Mouse (Mus musculus) thymus, adult 2 months (tissue): ENCODE results near the gene Gpc1. TPM values are rescaled to one million over a fixed set of nuclear protein-coding genes. Genes with fewer than 3 reads are reported as not detected.

Source experiments
- DNase-seq: peaks from one replicate; pipeline ENCODE4 v3.0.0; 2021
- H3K27ac ChIP-seq: fragments of 200-500 bp; 2 replicates; pipeline ENCODE4 v1.5.1; 2012; ENCODE audit warnings: low read length, control low read depth; ENCODE audit not compliant: control insufficient read depth, insufficient read depth
- H3K27me3 ChIP-seq: fragments of 200-500 bp; 2 replicates; pipeline ENCODE4 v1.6.1; 2012; ENCODE audit warnings: mild to moderate bottlenecking, low read length, moderate library complexity, mixed read lengths; ENCODE audit not compliant: control insufficient read depth, insufficient read depth
- H3K36me3 ChIP-seq: fragments of 200-500 bp; 2 replicates; pipeline ENCODE4 v1.6.1; 2012; ENCODE audit warnings: mild to moderate bottlenecking, low read length, moderate library complexity; ENCODE audit not compliant: control insufficient read depth, insufficient read depth
- H3K4me1 ChIP-seq: fragments of 200-500 bp; replicated peaks from 2 replicates; pipeline ENCODE4 v1.6.1; 2012; ENCODE audit warnings: low read length; ENCODE audit not compliant: control insufficient read depth, insufficient read depth
- H3K4me3 ChIP-seq: fragments of 200-500 bp; 2 replicates; pipeline ENCODE4 v1.5.1; 2012; ENCODE audit warnings: mild to moderate bottlenecking, low read length, control low read depth, moderate library complexity; ENCODE audit not compliant: control insufficient read depth, insufficient read depth
- CTCF ChIP-seq: fragments of 200-500 bp; IDR thresholded peaks from 2 replicates; pipeline ENCODE4 v1.5.1; 2012; ENCODE audit warnings: mild to moderate bottlenecking, control low read depth, low read length, moderate library complexity, borderline replicate concordance; ENCODE audit not compliant: control insufficient read depth, poor library complexity, insufficient read depth; ENCODE audit errors: extremely low read depth
- POLR2A ChIP-seq: fragments of 200-500 bp; IDR thresholded peaks from 2 replicates; pipeline ENCODE4 v1.6.1; 2012; ENCODE audit warnings: mild to moderate bottlenecking, low read length, control low read depth, moderate library complexity; ENCODE audit not compliant: control insufficient read depth, poor library complexity, insufficient read depth; ENCODE audit errors: extremely low read depth
- WGBS: fragments of 180-500 bp; shearing (Covaris S2); methylation state at CpG from one replicate; pipeline ENCODE4 v1.1.7; 2018; 5-methylcytosine and 5-hydroxymethylcytosine counted together
- polyA plus RNA-seq: library from polyadenylated mRNA; depleted of rRNA; stranded (reverse); fragments of >200 nt; gene quantifications from 2 replicates; pipeline ENCODE4 v1.2.3, GENCODE M21; 2012; rRNA removed

Gpc1 gene
- 57.3 and 72.5 TPM in 2 replicates for polyA plus RNA-seq

- no peak within 1 kb of the TSS for H3K27ac ChIP-seq
- peak; percentile 82 for DNase-seq
- TF ChIP-seq POLR2A = no peak; the same call in 1 of the 2 replicates
- peak within 1 kb of the TSS; percentile 79 for H3K4me3 ChIP-seq
- no peaks in the 10 kb centered on the region for H3K36me3 ChIP-seq
- peaks cover 8% of the 10 kb centered on the region; the same call in 1 of the 2 replicates for H3K27me3 ChIP-seq
- WGBS = under 1% methylated on average over 74 of the region's 99 CpGs
- peaks cover 20% of the 10 kb centered on the region for H3K4me1 ChIP-seq
These were observed at the start of gene Gpc1 for GRCm38 (mm10) chr1:92831188-92832001. Gene Gpc1 (plus strand): TSS chr1:92831645.

- H3K36me3 ChIP-seq = no peaks in the 10 kb centered on the region
- no peak overlapping the region for H3K27ac ChIP-seq
- TF ChIP-seq CTCF = no peak
- TF ChIP-seq POLR2A = no peak
- H3K4me3 ChIP-seq = no peak overlapping the region
- DNase-seq = no peak
- no peaks in the 10 kb centered on the region for H3K27me3 ChIP-seq
- 69% methylated on average over 4 of the region's 4 CpGs for WGBS
- H3K4me1 ChIP-seq = no peaks in the 10 kb centered on the region
These were observed 49.6 kb upstream of the Gpc1 start for GRCm38 (mm10) chr1:92781862-92782261.

- Histone ChIP-seq H3K27me3 (no peaks in the 10 kb centered on the region), H3K36me3 (no peaks in the 10 kb centered on the region), H3K27ac (no peak overlapping the region), H3K4me3 (no peak overlapping the region), H3K4me1 (no peaks in the 10 kb centered on the region)
- TF ChIP-seq POLR2A (no peak), CTCF (no peak)
- 77% methylated on average over 6 of the region's 6 CpGs for WGBS
- DNase-seq = no peak
These were observed 48.9 kb upstream of the Gpc1 start for GRCm38 (mm10) chr1:92782587-92782986.

- DNase-seq = no peak
- H3K4me1 ChIP-seq = no peaks in the 10 kb centered on the region
- no peaks in the 10 kb centered on the region for H3K27me3 ChIP-seq
- no peak overlapping the region for H3K4me3 ChIP-seq
- 87% methylated on average over 8 of the region's 8 CpGs for WGBS
- no peaks in the 10 kb centered on the region for H3K36me3 ChIP-seq
- H3K27ac ChIP-seq = no peak overlapping the region
- TF ChIP-seq CTCF (no peak), POLR2A (no peak)
These were observed 44.2 kb upstream of the Gpc1 start for GRCm38 (mm10) chr1:92787221-92787620.

- H3K36me3 ChIP-seq = no peaks in the 10 kb centered on the region
- no peaks in the 10 kb centered on the region for H3K27me3 ChIP-seq
- no peak for DNase-seq
- TF ChIP-seq POLR2A = no peak
- no peak for TF ChIP-seq CTCF
- 94% methylated on average over 7 of the region's 7 CpGs for WGBS
- H3K4me3 ChIP-seq = no peak overlapping the region
- no peaks in the 10 kb centered on the region for H3K4me1 ChIP-seq
- no peak overlapping the region for H3K27ac ChIP-seq
These were observed 43.4 kb upstream of the Gpc1 start for GRCm38 (mm10) chr1:92788049-92788448.

- Histone ChIP-seq H3K4me1 (no peaks in the 10 kb centered on the region), H3K27me3 (no peaks in the 10 kb centered on the region), H3K27ac (no peak overlapping the region), H3K36me3 (no peaks in the 10 kb centered on the region), H3K4me3 (no peak overlapping the region)
- TF ChIP-seq POLR2A (no peak), CTCF (no peak)
- WGBS = 58% methylated on average over 7 of the region's 7 CpGs
- no peak for DNase-seq
These were observed 40.8 kb upstream of the Gpc1 start for GRCm38 (mm10) chr1:92790628-92791027.
